In the genomic region with DNA sequence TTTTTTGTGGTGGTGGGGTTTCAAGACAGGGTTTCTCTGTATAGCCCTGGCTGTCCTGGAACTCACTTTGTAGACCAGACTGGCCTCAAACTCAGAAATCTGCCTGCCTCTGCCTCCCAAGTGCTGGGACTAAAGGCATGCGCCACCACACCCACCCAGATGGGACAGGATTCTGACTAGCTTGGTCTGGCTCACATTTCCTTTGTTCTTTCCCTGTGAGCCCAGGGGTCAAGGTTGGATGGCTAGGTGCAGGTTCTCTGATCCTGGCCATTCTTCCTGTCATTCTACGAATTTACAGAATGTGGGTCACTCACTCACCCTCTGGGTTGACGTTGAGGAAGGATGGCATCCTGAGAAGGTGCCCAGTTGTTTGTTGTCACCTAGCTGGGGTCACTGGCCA, we compare ENCODE assay signal across 8 mouse cellular contexts.
A peak's percentile ranks its signal among the peaks of the same experiment; 100 is the strongest.
DNase-seq lines count a peak whose midpoint lies in the region; ATAC-seq and TF ChIP-seq lines count a peak whose summit lies in the region.
"Not testable (repeated sequence)": the region's sequence is repeated elsewhere in the genome, so short reads cannot be mapped to it uniquely, and the experiment has no call there.

No protein-coding gene starts in this region.

- peak overlapping the region; percentile 95 for H3K27ac ChIP-seq in ES-E14 (ENCODE audit: insufficient read depth, low read depth, low read length, poor library complexity, severe bottlenecking)
- H3K27ac ChIP-seq in embryonic facial prominence, embryonic 15.5 days (replicated peaks): peak overlapping the region; percentile 71; the same call in 1 of the 2 replicates
- peak overlapping the region; percentile 66 for H3K27ac ChIP-seq in heart, embryonic 11.5 days (ENCODE audit: low read depth, low read length)
- H3K27ac ChIP-seq in hindbrain, embryonic 14.5 days: peak overlapping the region; percentile 80
- peak overlapping the region; percentile 82 for H3K27ac ChIP-seq in layer of hippocampus, adult 2 months
- peak overlapping the region; percentile 66; the same call in 1 of the 2 replicates for H3K27ac ChIP-seq in liver, postnatal 0 days (ENCODE audit: low read depth)
- peak overlapping the region; percentile 84 for H3K27ac ChIP-seq in midbrain, embryonic 16.5 days (ENCODE audit: low read length)
- H3K27ac ChIP-seq in testis, adult 2 months (ENCODE audit: control insufficient read depth, insufficient read depth, low read depth, low read length): 0 out of 2 replicates have a peak overlapping the region, but pooled peaks have one; percentile 26

- not testable (repeated sequence) for H3K4me2 ChIP-seq in embryonic facial prominence, embryonic 15.5 days (replicated peaks); heart, embryonic 11.5 days; hindbrain, embryonic 14.5 days (replicated peaks); liver, postnatal 0 days (ENCODE audit: low read depth, low read length); midbrain, embryonic 16.5 days (ENCODE audit: low read length)

- H3K36me3 ChIP-seq in ES-E14 (ENCODE audit: control insufficient read depth, insufficient read depth, low read length, poor library complexity, severe bottlenecking); embryonic facial prominence, embryonic 15.5 days; heart, embryonic 11.5 days (ENCODE audit: control insufficient read depth, insufficient read depth, low read length); hindbrain, embryonic 14.5 days (replicated peaks; ENCODE audit: control insufficient read depth, insufficient read depth); liver, postnatal 0 days (replicated peaks; ENCODE audit: insufficient read depth, low read length); midbrain, embryonic 16.5 days (ENCODE audit: control insufficient read depth, insufficient read depth, low read length); testis, adult 2 months (ENCODE audit: control insufficient read depth, insufficient read depth, low read length): not testable (repeated sequence)

- in situ Hi-C loops in ES-E14 (cut with MboI; ENCODE audit: low sequenced_read_pairs in 2 of 2, unreplicated experiment in 2 of 2): not testable (repeated sequence)

- H3K27me3 ChIP-seq in embryonic facial prominence, embryonic 15.5 days; heart, embryonic 11.5 days (ENCODE audit: control insufficient read depth, insufficient read depth, low read length); hindbrain, embryonic 14.5 days (ENCODE audit: control insufficient read depth, insufficient read depth, low read length); liver, postnatal 0 days (ENCODE audit: insufficient read depth, low read length); midbrain, embryonic 16.5 days (ENCODE audit: control insufficient read depth, insufficient read depth, low read depth, low read length); testis, adult 2 months (ENCODE audit: control insufficient read depth, insufficient read depth, low read length): not testable (repeated sequence)

- H3K4me1 ChIP-seq in ES-E14 (ENCODE audit: control insufficient read depth in 2 of 2, insufficient read depth in 2 of 2, low read length in 2 of 2, poor library complexity in 1 of 2): peaks cover 20 to 45% of the 10 kb centered on the region in 2 experiments
- peaks cover 58% of the 10 kb centered on the region for H3K4me1 ChIP-seq in embryonic facial prominence, embryonic 15.5 days
- peaks cover 42% of the 10 kb centered on the region for H3K4me1 ChIP-seq in heart, embryonic 11.5 days (ENCODE audit: control insufficient read depth, insufficient read depth, low read length)
- H3K4me1 ChIP-seq in hindbrain, embryonic 14.5 days (replicated peaks; ENCODE audit: control insufficient read depth, insufficient read depth, low read length): peaks cover 27% of the 10 kb centered on the region
- H3K4me1 ChIP-seq in liver, postnatal 0 days (ENCODE audit: insufficient read depth): peaks cover 27% of the 10 kb centered on the region
- peaks cover 26% of the 10 kb centered on the region for H3K4me1 ChIP-seq in midbrain, embryonic 16.5 days (ENCODE audit: control insufficient read depth, insufficient read depth, low read length)
- peaks cover 16% of the 10 kb centered on the region for H3K4me1 ChIP-seq in testis, adult 2 months (ENCODE audit: control insufficient read depth, insufficient read depth, low read length)

- WGBS in embryonic facial prominence, embryonic 15.5 days: 82% methylated on average over 3 of the region's 3 CpGs
- 68% methylated on average over 3 of the region's 3 CpGs for WGBS in heart, embryonic 11.5 days (ENCODE audit: insufficient replicate concordance)
- WGBS in hindbrain, embryonic 14.5 days: 67% methylated on average over 3 of the region's 3 CpGs
- 57% methylated on average over 3 of the region's 3 CpGs for WGBS in liver, postnatal 0 days (ENCODE audit: insufficient replicate concordance)
- 48% methylated on average over 3 of the region's 3 CpGs for WGBS in midbrain, embryonic 16.5 days

- not testable (repeated sequence) for TF ChIP-seq EP300 in liver, postnatal 0 days (IDR thresholded peaks at IDR 0.05; ENCODE audit: low read depth)

- H3K9me3 ChIP-seq in ES-E14 (ENCODE audit: control insufficient read depth, insufficient read depth, low read depth, low read length); embryonic facial prominence, embryonic 15.5 days (replicated peaks); heart, embryonic 11.5 days (replicated peaks; ENCODE audit: control insufficient read depth, low read length); hindbrain, embryonic 14.5 days (ENCODE audit: control insufficient read depth, low read length); liver, postnatal 0 days (ENCODE audit: low read length); midbrain, embryonic 16.5 days (replicated peaks; ENCODE audit: control insufficient read depth, low read length, poor library complexity, severe bottlenecking): not testable (repeated sequence)

- TF ChIP-seq POLR2A in testis, adult 2 months (IDR thresholded peaks at IDR 0.05; ENCODE audit: control insufficient read depth, low read depth, low read length): not testable (repeated sequence)

- peak; percentile 74 for DNase-seq in ES-E14 (ENCODE audit: low read depth, low spot score)
- not testable (repeated sequence) for DNase-seq in hindbrain, embryonic 14.5 days (ENCODE audit: low spot score); layer of hippocampus, adult 2 months (ENCODE audit: low spot score in 2 of 2); liver, postnatal 0 days

- not testable (repeated sequence) for H3K4me3 ChIP-seq in ES-E14 (ENCODE audit: insufficient read depth in 1 of 2, low read depth in 1 of 2, low read length in 2 of 2, poor library complexity in 1 of 2, severe bottlenecking in 1 of 2); embryonic facial prominence, embryonic 15.5 days (replicated peaks); heart, embryonic 11.5 days (ENCODE audit: low read depth, low read length); hindbrain, embryonic 14.5 days (replicated peaks; ENCODE audit: low read length); layer of hippocampus, adult 2 months; liver, postnatal 0 days (ENCODE audit: low read depth, low read length); midbrain, embryonic 16.5 days (ENCODE audit: low read depth, low read length); testis, adult 2 months (ENCODE audit: control insufficient read depth, low read depth, low read length)

- ATAC-seq in embryonic facial prominence, embryonic 15.5 days (ENCODE audit: insufficient number of reproducible peaks, low FRiP score, low TSS enrichment, low read depth); heart, embryonic 11.5 days (replicated peaks; ENCODE audit: insufficient number of reproducible peaks, low FRiP score, low TSS enrichment); hindbrain, embryonic 14.5 days (ENCODE audit: low FRiP score); liver, postnatal 0 days; midbrain, embryonic 16.5 days: not testable (repeated sequence)

- not testable (repeated sequence) for TF ChIP-seq CTCF in layer of hippocampus, adult 2 months (conservative IDR thresholded peaks at IDR 0.05); liver, postnatal 0 days (IDR thresholded peaks at IDR 0.05; ENCODE audit: low read depth); testis, adult 2 months (IDR thresholded peaks at IDR 0.05; ENCODE audit: control insufficient read depth, insufficient read depth, insufficient replicate concordance, low read depth, low read length)

- peak overlapping the region; percentile 55; the same call in 1 of the 2 replicates for H3K9ac ChIP-seq in ES-E14 (ENCODE audit: insufficient read depth, low read depth, low read length, poor library complexity, severe bottlenecking)
- H3K9ac ChIP-seq in embryonic facial prominence, embryonic 15.5 days; heart, embryonic 11.5 days (ENCODE audit: low read depth, low read length); hindbrain, embryonic 14.5 days; liver, postnatal 0 days (replicated peaks): not testable (repeated sequence)
- 0 out of 2 replicates have a peak overlapping the region, but pooled peaks have one; percentile 12 for H3K9ac ChIP-seq in midbrain, embryonic 16.5 days (ENCODE audit: low read depth, low read length)

TF ChIP-seq in ES-E14, 5 proteins besides CTCF, POLR2A, EP300 and RAD21:
- TF ChIP-seq ZNF384 (IDR thresholded peaks at IDR 0.05; ENCODE audit: low read depth, low read length): 0 out of 2 replicates have a peak, but pooled peaks have one; percentile 5

Comparison
In these comparisons a context has a peak if more than half of its experiments do, and no peak if none do; other contexts are left out.
1. H3K27ac ChIP-seq: peak in every context shown above with its lines; median percentile 95 in ES-E14; 84 in midbrain, embryonic 16.5 days; 82 in layer of hippocampus, adult 2 months; 80 in hindbrain, embryonic 14.5 days; 71 in embryonic facial prominence, embryonic 15.5 days; 66 in heart, embryonic 11.5 days; 66 in liver, postnatal 0 days; 26 in testis, adult 2 months.